Mouse (Mus musculus): ENCODE data around the gene Tnrc6b.

Tnrc6b gene

DNA sequence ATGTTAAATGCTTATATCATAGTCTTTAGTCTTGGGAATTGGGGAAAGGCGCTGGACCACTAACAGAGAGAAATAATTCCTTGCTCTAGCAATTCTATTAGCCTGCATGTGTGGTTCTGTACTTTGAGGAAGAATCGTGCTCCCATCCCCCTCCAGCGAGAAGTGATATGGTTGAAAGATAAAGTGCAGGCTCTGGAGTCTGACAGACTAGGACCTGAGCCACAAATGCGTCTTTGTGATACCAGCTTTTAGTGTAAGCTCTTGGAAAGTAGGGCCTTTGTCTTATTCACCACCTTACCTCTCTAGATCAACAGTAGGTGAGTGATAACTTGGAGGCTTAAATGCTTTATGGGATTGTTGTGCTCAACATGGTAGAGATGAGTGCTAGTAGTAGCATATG lies 270.1 kb downstream of the Tnrc6b start:
- no peak for DNase-seq

DNA sequence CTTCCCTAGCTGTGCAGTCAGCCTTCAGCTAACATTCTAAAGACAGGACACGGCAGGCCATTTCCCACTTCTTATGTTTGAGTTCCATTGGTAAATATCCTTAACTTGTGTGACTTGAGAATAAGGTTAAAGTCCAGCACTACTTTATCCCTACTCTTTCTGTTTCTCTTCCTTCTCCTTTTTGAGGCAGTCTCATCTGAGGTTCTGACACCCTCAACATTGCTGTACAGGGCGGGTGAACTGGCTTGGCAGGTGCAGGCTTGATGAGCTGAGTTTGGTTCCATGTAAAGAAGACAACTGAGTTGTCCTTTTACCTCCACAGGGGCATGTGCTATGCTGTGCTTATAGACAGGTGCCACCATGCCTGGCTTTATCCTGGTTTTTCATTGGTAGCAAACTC lies 272.2 kb downstream of the Tnrc6b start:
- DNase-seq, result no peak

DNA sequence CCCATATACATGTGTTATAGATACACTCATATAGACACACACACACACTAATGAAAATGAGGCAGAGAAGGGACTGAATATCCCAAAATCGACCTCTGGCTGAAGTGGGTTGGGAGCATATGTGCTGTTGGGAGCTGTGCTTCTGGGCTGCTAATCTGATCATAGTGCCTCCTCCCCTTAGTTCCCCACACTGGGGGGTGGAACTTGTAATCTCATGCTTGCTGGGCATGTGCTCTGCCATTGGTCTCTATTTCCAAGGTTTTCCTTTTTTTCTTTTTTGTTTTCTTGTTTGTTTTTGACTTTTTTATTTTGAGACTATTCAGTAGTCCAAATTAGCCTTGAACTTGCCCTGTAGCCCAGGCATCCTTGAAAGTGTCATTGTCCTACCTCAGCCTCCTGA lies 277.2 kb downstream of the Tnrc6b start:
- DNase-seq, result no peak

DNA sequence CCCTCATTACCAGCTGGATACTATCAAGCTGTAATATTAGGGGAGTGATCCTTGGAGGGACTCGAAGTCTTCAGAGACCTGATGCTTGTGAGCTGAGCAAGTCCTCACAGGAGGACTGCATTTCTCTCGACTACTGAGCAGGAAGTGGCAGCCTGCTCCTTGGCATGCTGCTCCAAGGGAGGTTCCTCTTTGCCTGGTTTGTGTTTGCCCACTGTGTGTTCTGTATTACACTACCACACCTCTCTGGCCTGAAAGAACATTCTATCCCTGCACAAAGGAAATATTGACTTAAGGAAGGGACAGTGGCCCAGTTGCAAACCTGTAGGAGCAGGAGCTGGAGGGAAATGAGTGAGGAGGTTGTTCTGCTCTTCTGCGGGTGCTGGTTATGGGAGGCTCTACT lies 278.6 kb downstream of the Tnrc6b start:
- peak; percentile 78 to 89 for DNase-seq
